Mouse (Mus musculus): ENCODE measurements around the gene Olig2.

DNA sequence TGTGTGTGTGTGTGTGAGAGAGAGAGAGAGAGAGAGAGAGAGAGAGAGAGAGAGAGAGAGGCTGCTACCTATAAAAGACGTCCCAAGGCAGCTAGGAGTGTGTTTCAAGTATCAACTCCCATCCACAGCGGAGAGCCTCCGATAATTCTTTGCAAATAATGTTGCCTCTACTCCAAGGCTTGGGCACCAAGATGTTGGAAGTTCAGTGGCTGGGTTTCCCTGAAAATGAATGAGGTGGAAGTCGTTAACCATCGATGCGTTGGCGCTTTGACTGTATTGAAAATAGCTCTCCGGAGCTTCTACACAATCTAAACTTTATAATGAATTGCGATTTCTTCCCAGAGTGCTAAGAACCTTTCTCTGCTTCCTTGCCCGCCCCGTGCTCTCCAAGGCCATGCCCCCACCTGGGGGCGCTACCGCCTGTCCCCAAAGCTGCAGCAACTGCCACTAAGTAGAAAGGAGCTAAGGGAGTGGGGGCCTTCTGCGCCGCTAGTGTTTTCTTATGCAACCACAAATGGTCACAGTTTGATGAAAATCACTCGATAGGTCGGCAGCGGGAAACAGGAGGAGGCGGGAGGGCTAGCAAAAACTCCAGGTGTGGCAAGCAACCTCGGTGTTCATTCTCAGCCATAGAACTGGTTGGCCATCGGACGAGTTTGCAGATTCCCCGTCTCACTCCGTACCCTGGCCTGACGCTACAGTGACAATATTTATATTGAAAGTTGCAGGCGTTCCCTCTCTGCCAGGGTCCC lies 600 bp upstream of the Olig2 start:
- TF ChIP-seq CTCF (IDR thresholded peaks at IDR 0.05; ENCODE audit: low read depth, low read length), result no peak
- no peak for TF ChIP-seq POLR2A (IDR thresholded peaks at IDR 0.05; ENCODE audit: borderline replicate concordance, low read depth, low read length)

Measured in bone marrow macrophage, adult 2 months (primary cell).